Mouse (Mus musculus) limb, embryonic 14.5 days (tissue): ENCODE data around the gene Atrnl1. TPM values are rescaled to one million over a fixed set of nuclear protein-coding genes. Genes with fewer than 3 reads are reported as not detected.

Experiments
- ATAC-seq: fragments of 200-750 bp; cut with Nextera tagmentation; 2 replicates; pipeline ENCODE4 v1.8.0; 2017; ENCODE audit warnings: low read depth, moderate number of reproducible peaks, moderate TSS enrichment; ENCODE audit not compliant: low FRiP score
- DNase-seq: peaks from one replicate; pipeline ENCODE4 v3.0.0-alpha.2; 2015; ENCODE audit warnings: low spot score
- H3K27ac ChIP-seq: fragments of 300-500 bp; sonication (generic); replicated peaks from 2 replicates; pipeline ENCODE4 v1.5.1; 2014; ENCODE audit warnings: low read depth, mild to moderate bottlenecking, low read length, moderate library complexity, mixed read lengths
- H3K27me3 ChIP-seq: fragments of 300-500 bp; sonication (generic); 2 replicates; pipeline ENCODE4 v1.6.1; 2014; ENCODE audit warnings: low read length, mixed read lengths; ENCODE audit not compliant: control insufficient read depth, insufficient read depth
- H3K36me3 ChIP-seq: fragments of 300-500 bp; sonication (generic); 2 replicates; pipeline ENCODE4 v1.6.1; 2014; ENCODE audit warnings: mild to moderate bottlenecking, low read length, moderate library complexity, mixed read lengths; ENCODE audit not compliant: control insufficient read depth, insufficient read depth
- H3K4me1 ChIP-seq: fragments of 300-500 bp; sonication (generic); 2 replicates; pipeline ENCODE4 v1.6.1; 2014; ENCODE audit warnings: antibody characterized with exemption, low read length, mixed read lengths; ENCODE audit not compliant: control insufficient read depth, insufficient read depth
- H3K4me2 ChIP-seq: fragments of 300-500 bp; sonication (generic); replicated peaks from 2 replicates; pipeline ENCODE4 v1.6.1; 2014; ENCODE audit warnings: low read depth, mild to moderate bottlenecking, low read length, moderate library complexity; ENCODE audit not compliant: severe bottlenecking
- H3K4me3 ChIP-seq: fragments of 300-500 bp; sonication (generic); replicated peaks from 2 replicates; pipeline ENCODE4 v1.5.1; 2014; ENCODE audit warnings: low read length
- H3K9ac ChIP-seq: fragments of 300-500 bp; sonication (generic); 2 replicates; pipeline ENCODE4 v1.6.1; 2014; ENCODE audit warnings: mild to moderate bottlenecking, low read depth, low read length, moderate library complexity; ENCODE audit not compliant: severe bottlenecking
- H3K9me3 ChIP-seq: fragments of 300-500 bp; sonication (generic); 2 replicates; pipeline ENCODE4 v1.6.1; 2016; ENCODE audit warnings: low read length; ENCODE audit not compliant: control insufficient read depth
- POLR2A ChIP-seq: fragments of 200-500 bp; IDR thresholded peaks from 2 replicates; pipeline ENCODE4 v1.8.0; 2012; ENCODE audit warnings: inconsistent platforms, mild to moderate bottlenecking, moderate library complexity, borderline replicate concordance; ENCODE audit not compliant: insufficient read depth, insufficient read length; ENCODE audit errors: extremely low read depth
- WGBS: fragments of 180-500 bp; shearing (Covaris S2); extraction: QIAGEN DNeasy Blood & Tissue Kit; methylation state at CpG from one replicate; pipeline ENCODE4 v1.1.7; 2014; 5-methylcytosine and 5-hydroxymethylcytosine counted together
- polyA plus RNA-seq, 2 experiments: library from polyadenylated mRNA; depleted of rRNA in 1 of 2; stranded (reverse) in 1 of 2; unstranded in 1 of 2; fragments of >200 nt; fragmentation: Nextera tagmentation in 1 of 2; extraction: Ambion mirVana in 1 of 2; gene quantifications; 2 replicates each; pipeline versions ENCODE4 v1.2.1 to v1.2.3; 2012 to 2014

Atrnl1 gene
- polyA plus RNA-seq, 2 experiments: 7.7 to 19.9 TPM

DNA sequence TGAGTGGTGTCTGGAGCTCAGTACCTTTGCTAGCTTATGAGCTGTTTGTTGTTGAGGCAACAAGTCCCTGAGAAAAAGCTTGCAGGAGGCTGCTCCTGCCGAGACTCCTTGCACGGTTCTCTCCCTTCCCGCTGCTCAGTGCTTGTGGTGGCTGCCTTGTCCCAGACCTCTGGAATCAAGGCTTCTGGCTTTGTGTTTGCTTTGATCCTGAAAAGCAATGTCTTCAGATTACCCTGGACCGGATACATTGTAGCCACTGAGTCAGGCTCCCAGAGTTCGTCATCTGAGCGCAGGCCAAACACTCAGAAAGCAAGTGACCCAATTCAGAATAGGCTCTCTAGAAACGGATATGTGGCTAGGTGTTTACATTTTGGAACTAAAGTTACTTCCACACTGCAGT is 35.8 kb upstream of the Atrnl1 start:
- H3K9me3 ChIP-seq: no peaks in the 10 kb centered on the region
- DNase-seq (no peak), ATAC-seq (no peak)
- no peaks in the 10 kb centered on the region for H3K36me3 ChIP-seq
- H3K4me2 ChIP-seq: no peak overlapping the region
- no peaks in the 10 kb centered on the region for H3K27me3 ChIP-seq
- no peak overlapping the region for H3K9ac ChIP-seq
- TF ChIP-seq POLR2A: no peak
- no peak overlapping the region for H3K27ac ChIP-seq
- 69% methylated on average over 7 of the region's 7 CpGs for WGBS
- no peaks in the 10 kb centered on the region for H3K4me1 ChIP-seq
- no peak overlapping the region for H3K4me3 ChIP-seq

DNA sequence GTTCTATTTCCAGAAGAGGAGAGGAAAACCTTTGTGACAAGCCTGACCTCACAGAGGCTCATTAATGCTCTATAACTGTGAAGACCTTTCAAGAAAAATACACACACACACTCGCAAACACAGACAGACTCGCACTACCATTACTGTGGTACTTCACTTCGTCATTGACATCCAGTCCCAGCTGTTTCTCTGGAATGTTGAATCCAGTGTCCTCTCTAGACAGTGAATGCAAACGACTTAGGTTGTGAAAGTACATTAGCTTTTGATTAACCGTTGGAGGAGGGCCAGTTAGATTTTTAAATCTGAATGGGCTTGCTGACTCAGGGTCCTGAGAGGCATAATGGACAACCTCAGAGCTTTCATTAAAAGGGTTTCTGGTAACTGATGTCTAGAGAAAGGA is 34.0 kb upstream of the Atrnl1 start:
- Histone ChIP-seq H3K36me3 (no peaks in the 10 kb centered on the region), H3K4me3 (no peak overlapping the region), H3K4me1 (no peaks in the 10 kb centered on the region), H3K4me2 (no peak overlapping the region), H3K9ac (no peak overlapping the region), H3K27ac (no peak overlapping the region), H3K9me3 (no peaks in the 10 kb centered on the region), H3K27me3 (no peaks in the 10 kb centered on the region)
- WGBS: 23% methylated on average over 5 of the region's 5 CpGs
- no peak for TF ChIP-seq POLR2A
- DNase-seq (no peak), ATAC-seq (no peak)

DNA sequence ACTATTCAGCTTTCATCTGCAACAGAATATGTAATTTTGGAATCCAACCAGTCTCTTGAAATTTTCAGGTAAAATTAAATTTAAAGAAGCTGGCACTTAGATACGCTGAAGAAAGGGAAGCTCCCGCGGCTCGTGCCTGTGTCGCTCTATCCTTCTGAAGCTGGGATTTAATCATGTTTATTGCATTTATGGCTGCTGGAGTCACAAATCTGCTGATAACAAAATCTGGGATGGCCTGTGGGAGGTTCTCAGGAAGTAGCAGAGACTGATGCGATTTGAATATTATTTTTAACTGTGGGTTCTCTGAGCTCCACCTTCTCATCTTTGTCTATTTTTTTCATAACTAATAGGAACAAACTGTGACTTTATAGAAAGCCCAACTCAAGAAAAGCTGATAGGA is 33.6 kb upstream of the Atrnl1 start:
- Histone ChIP-seq H3K4me3 (no peak overlapping the region), H3K9me3 (no peaks in the 10 kb centered on the region), H3K4me2 (no peak overlapping the region), H3K4me1 (no peaks in the 10 kb centered on the region), H3K9ac (no peak overlapping the region), H3K36me3 (no peaks in the 10 kb centered on the region), H3K27me3 (no peaks in the 10 kb centered on the region), H3K27ac (no peak overlapping the region)
- TF ChIP-seq POLR2A: no peak
- no peak for DNase-seq
- no peak for ATAC-seq
- 80% methylated on average over 6 of the region's 6 CpGs for WGBS

DNA sequence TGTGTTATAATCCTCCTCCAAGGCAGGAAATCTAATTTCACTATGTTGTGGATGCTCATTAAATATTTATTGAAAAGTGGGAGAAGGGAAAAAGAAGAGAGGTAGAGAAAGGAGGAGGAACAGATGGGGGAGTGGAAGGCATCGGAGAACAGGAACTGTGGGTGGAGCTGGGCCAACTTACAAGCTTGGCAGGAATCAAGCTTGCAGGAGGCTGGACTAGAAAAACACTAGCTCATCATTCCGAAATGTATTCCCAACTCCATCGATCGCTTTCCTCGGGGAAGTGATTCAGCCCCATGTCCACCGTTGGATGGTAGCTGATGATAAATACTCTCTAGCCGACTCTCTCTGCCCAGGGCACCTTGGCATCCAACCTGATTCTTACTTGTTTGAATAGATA is 29.9 kb upstream of the Atrnl1 start:
- Histone ChIP-seq H3K9me3 (no peaks in the 10 kb centered on the region), H3K36me3 (no peaks in the 10 kb centered on the region), H3K4me1 (no peaks in the 10 kb centered on the region), H3K27me3 (no peaks in the 10 kb centered on the region), H3K27ac (no peak overlapping the region), H3K4me2 (no peak overlapping the region), H3K4me3 (no peak overlapping the region), H3K9ac (no peak overlapping the region)
- WGBS: 75% methylated on average over 7 of the region's 7 CpGs
- TF ChIP-seq POLR2A: no peak
- ATAC-seq (no peak), DNase-seq (no peak)

DNA sequence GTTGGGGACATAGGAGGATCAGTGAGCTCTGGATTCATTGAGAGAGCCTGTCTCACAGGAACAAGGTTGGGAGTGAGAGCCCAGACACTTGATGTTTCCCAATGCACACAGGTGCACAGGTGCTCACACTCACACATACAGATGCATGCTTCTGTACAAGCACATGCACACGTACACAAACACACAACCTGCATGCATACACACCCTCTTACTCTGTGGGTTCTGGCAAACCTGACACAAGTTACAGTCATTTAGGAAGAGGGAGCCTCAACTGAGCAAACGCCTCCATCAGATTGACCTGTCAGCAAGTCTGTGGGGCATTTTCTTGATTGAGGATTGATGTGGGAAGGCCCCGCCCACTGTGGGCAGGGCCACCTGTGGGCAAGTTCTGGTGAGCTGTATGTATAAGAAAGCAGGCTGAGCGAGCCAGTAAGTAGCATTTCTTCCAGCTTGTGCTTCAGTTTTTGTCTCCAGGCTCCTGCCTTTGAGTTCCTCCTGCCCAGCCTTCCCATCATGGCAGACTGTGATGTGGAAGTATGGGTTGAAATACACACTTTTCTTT is 25.5 kb upstream of the Atrnl1 start:
- H3K4me2 ChIP-seq: no peak overlapping the region
- no peaks in the 10 kb centered on the region for H3K9me3 ChIP-seq
- no peak for TF ChIP-seq POLR2A
- DNase-seq: no peak
- no peak overlapping the region for H3K4me3 ChIP-seq
- H3K27me3 ChIP-seq: no peaks in the 10 kb centered on the region
- peaks cover 4% of the 10 kb centered on the region for H3K4me1 ChIP-seq
- 61% methylated on average over 4 of the region's 4 CpGs for WGBS
- H3K9ac ChIP-seq: no peak overlapping the region
- no peak for ATAC-seq
- no peak overlapping the region for H3K27ac ChIP-seq
- H3K36me3 ChIP-seq: no peaks in the 10 kb centered on the region

DNA sequence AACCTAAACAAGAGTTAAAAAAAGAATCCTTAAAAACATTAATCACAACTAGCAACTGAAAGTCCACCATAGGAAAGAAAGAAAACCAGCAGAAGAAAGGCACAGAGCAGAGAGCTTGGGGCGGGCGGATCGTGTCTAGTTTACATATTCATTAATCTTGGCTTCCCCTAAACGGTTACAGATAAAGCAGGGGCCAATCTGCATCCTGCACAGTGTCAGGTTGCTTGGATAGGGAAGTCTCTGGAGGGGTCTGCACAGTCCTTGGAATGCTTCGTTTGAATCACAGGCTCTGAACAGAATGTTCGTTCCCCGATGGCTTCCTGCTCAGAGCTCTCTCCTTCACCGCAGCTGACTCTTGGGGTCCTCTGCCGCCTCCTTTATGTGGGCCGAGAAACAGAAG is 24.7 kb upstream of the Atrnl1 start:
- ATAC-seq (no peak), DNase-seq (peak; percentile 36)
- Histone ChIP-seq H3K27me3 (no peaks in the 10 kb centered on the region), H3K4me2 (no peak overlapping the region), H3K36me3 (no peaks in the 10 kb centered on the region), H3K4me3 (no peak overlapping the region), H3K4me1 (peaks cover 4% of the 10 kb centered on the region), H3K9me3 (no peaks in the 10 kb centered on the region), H3K27ac (no peak overlapping the region), H3K9ac (no peak overlapping the region)
- TF ChIP-seq POLR2A: no peak
- WGBS: 17% methylated on average over 10 of the region's 10 CpGs
